Mouse (Mus musculus): ENCODE measurements around the gene Frmpd4. TPM values are rescaled to one million over a fixed set of nuclear protein-coding genes. Genes with fewer than 3 reads are reported as not detected.
A peak's percentile ranks its signal among the peaks of the same experiment; 100 is the strongest.

Frmpd4 gene
- total RNA-seq (2021) = 10 to 100 TPM; 42.3 to 47.8 TPM
- long read RNA-seq, experiment 1, full-length matches to known transcripts = 10 of 32 reads
- long read RNA-seq, experiment 1, partial matches to known transcripts = 10 of 32 reads
- long read RNA-seq, experiment 1, other reads (novel, unspliced or antisense) = 12 of 32 reads
- long read RNA-seq, experiment 2, full-length matches to known transcripts = 5 of 26 reads
- long read RNA-seq, experiment 2, partial matches to known transcripts = 12 of 26 reads
- long read RNA-seq, experiment 2, other reads (novel, unspliced or antisense) = 9 of 26 reads

DNA sequence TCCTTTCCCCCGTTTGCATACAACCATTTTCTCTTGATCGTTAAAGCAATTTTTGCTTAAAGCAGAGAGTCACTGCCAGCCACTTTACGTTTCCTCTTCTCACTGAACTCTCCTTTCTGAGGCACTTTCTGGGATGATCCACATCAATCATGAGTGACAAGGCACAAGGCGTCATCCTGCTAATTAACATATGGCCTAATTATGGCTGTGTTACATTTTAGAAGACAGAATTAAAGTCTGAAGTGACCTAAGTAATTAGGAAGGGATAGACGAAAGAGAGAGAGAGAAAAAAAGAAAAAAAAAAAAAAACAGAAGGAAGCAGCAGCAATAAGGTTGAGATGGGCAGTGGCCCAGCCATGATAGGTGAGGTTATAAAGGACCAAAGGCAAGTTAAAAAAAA, at the start of gene Frmpd4:
Gene Frmpd4, minus strand, starts transcription at position 101 of the 400 bp plus-strand sequence.
- no peak within 1 kb of the TSS for H3K4me3 ChIP-seq
- no peak for DNase-seq (ENCODE audit: extremely low spot score in 1 of 2, low spot score in 2 of 2)
- H3K27ac ChIP-seq = no peak within 1 kb of the TSS
- TF ChIP-seq CTCF (IDR thresholded peaks at IDR 0.05) = no peak
- intact Hi-C loops (cut with DNase I) = no loop called here

DNA sequence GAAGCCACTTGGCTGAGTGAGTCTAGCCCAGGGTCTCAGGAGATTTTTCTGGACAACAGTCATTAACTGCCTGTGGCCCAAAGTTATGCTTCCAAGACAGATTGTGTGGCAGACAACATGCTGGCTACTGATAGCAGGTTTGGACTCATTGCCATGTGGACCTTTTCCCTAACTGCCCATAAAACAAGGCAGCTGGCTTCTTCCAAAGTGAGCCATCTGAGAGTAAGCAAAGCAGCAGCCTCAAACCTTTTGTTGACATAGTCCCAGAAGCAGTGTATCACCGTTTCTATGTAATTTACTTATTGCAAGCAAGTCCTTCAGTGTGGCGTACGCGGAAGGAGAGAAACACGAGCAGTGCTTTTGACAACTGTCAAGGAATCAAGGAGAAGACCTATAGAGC, 18.2 kb upstream of the Frmpd4 start:
- no peak for DNase-seq (ENCODE audit: extremely low spot score in 1 of 2, low spot score in 2 of 2)
- no peak overlapping the region for H3K27ac ChIP-seq
- H3K4me3 ChIP-seq = no peak overlapping the region
- no peak for TF ChIP-seq CTCF (IDR thresholded peaks at IDR 0.05)
- intact Hi-C loops (cut with DNase I) = no loop called here

DNA sequence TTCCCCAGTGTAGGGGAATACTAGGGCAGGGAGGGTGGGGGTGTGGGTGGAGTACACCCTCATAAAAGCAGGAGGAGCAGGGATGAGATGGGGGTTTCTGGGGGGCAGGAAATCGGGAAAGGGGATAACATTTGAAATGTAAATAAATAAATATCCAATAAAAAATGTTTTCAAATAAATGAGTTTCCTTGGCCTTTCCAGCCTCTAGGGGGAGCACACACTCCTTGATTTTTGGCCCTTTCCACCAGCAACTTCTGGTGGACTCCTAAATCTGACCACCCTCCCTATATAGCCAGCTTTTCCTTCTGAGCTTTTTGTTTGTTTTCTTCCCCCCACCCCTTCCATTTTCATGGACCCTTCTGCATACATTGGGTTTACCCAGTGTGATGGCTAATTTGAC, 7.3 kb upstream of the Frmpd4 start:
- Histone ChIP-seq H3K27ac (no peak overlapping the region), H3K4me3 (no peak overlapping the region)
- DNase-seq (ENCODE audit: extremely low spot score in 1 of 2, low spot score in 2 of 2) = no peak
- intact Hi-C loops (cut with DNase I) = no loop called here
- TF ChIP-seq CTCF (IDR thresholded peaks at IDR 0.05) = peak; percentile 41

DNA sequence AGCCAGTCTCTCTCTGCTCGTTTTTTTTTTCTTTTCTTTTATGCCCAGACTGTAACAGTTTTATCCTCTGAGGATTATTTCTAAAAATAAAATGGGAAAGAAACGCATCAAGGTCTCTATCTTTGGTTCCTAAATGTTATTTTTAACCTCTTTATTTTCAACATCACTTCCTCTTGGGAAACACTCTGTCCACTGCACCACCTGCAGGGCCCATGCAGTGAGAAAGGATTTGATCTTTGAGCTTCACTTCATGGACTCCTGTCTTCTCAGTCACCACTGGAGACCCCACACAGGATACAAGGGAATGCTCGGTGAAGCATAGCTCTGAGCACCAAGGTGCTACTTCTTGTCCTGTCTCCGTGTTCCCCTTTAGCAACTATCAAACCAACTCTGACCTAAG, 5.2 kb downstream of the Frmpd4 start:
- intact Hi-C loops (cut with DNase I) = no loop called here
- no peak for TF ChIP-seq CTCF (IDR thresholded peaks at IDR 0.05)
- no peak for DNase-seq (ENCODE audit: extremely low spot score in 1 of 2, low spot score in 2 of 2)

DNA sequence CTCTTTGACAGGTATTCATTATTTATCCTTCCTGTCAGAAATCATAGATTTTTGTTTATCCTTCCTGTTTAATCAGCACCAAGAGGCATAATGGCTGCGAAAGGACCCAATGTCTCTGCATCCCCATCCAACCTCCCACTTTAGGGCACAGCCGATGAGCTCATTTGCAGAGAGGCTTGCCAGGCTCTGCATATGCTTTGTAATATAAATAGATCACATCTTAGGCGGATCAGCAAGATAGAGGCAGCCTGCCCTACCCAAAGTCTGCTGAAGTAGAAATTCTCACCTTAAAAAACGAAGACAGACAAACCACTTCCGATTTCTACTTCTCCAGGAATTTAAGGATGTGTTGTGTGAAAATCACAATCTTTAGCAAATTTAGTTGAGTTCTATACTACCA, 7.8 kb downstream of the Frmpd4 start:
- intact Hi-C loops (cut with DNase I) = no loop called here
- Histone ChIP-seq H3K4me3 (no peak overlapping the region), H3K27ac (no peak overlapping the region; the same call in 1 of the 2 replicates)
- TF ChIP-seq CTCF (IDR thresholded peaks at IDR 0.05) = no peak
- no peak for DNase-seq (ENCODE audit: extremely low spot score in 1 of 2, low spot score in 2 of 2)

More for the DNA sequence above, 5.2 kb downstream of the Frmpd4 start:
- Histone ChIP-seq H3K27ac (no peak overlapping the region), H3K4me3 (no peak overlapping the region)

DNA sequence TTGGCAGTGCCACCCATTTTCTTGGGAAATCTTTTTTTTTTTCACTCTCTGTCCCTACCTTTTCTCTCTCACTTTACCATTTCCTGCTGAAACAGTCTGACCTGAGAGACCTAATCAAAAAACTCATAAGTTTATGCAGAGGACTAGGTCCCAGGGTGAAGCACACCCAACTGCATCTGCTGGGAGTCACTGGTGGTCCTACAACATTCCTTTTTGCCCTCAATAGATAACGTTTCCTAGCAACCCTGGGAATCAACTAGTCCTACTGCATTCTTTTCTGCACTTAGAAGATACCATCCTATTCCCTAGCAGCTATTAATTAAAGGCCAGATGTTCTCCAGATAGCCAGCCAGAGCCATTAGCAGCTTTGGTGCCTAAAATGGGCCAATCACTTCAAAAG, 71.8 kb downstream of the Frmpd4 start:
- H3K4me3 ChIP-seq = no peak overlapping the region
- H3K27ac ChIP-seq = no peak overlapping the region
- TF ChIP-seq CTCF (IDR thresholded peaks at IDR 0.05) = no peak
- intact Hi-C loops (cut with DNase I) = no loop called here
- no peak for DNase-seq (ENCODE audit: extremely low spot score in 1 of 2, low spot score in 2 of 2)

DNA sequence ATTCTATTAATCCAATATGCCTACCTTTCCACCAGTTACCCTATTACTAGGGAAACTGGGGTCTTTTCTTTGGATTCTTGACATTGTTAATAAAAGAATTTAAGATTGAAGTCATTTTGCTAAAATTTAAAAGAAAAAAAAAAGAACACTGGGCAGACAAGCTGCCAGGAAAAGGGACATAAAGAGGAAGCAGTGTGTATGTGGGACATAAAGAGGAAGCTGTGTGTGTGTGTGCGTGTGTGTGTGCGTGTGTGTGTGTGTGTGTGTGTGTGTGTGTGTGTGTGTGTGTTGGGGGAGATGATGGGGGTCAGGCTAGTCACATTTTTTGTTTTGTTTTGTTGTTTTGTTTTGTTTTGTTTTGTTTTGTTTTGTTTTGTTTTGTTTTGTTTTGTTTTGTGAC, 121.8 kb downstream of the Frmpd4 start:
- no peak overlapping the region for H3K4me3 ChIP-seq
- intact Hi-C loops (cut with DNase I) = no loop called here
- DNase-seq (ENCODE audit: extremely low spot score in 1 of 2, low spot score in 2 of 2) = no peak
- no peak for TF ChIP-seq CTCF (IDR thresholded peaks at IDR 0.05)
- H3K27ac ChIP-seq = no peak overlapping the region

DNA sequence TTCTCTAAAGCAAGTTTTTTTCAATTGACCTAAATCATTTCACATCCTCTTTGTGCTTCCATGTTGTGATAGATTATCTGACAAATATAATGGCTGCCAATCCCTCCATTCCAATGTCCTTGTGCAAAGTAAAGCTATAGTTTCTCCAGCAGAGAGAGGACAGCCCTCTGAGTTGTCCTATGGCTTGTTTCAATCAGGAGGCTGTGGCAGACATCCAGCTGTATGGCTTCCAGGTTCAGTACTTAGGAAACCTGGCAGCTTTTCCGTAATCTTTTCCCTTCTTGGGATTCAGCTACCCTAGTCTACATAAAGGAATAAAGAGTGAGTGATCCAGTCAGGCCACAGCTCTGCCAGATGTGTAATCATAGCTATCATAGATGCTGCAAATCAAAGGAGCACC, 145.8 kb downstream of the Frmpd4 start:
- no peak for TF ChIP-seq CTCF (IDR thresholded peaks at IDR 0.05)
- intact Hi-C loops (cut with DNase I) = no loop called here
- Histone ChIP-seq H3K4me3 (no peak overlapping the region), H3K27ac (no peak overlapping the region)
- no peak for DNase-seq (ENCODE audit: extremely low spot score in 1 of 2, low spot score in 2 of 2)

DNA sequence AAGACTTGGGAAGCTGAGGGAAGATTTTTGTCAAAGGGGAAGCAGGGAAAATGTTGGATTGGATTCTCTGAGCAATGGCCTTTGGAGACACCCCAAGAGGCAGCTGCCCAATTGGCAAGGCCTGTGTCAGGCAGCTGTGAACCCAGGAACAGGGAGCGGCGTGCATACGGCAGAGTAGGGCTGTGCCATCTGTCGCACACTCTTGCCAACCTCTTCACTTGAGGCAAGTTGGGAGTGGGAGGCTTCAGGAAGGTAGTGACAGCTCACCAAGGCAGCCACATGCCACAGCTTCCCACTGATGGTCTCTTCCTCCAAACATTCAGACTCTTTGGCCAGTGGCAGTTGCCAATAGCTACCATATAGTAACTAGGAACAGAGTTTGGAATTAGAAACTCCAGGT, 147.2 kb downstream of the Frmpd4 start:
- H3K4me3 ChIP-seq = no peak overlapping the region
- intact Hi-C loops (cut with DNase I) = no loop called here
- H3K27ac ChIP-seq = no peak overlapping the region
- DNase-seq (ENCODE audit: extremely low spot score in 1 of 2, low spot score in 2 of 2) = peak; percentile 6 to 28
- no peak for TF ChIP-seq CTCF (IDR thresholded peaks at IDR 0.05)

DNA sequence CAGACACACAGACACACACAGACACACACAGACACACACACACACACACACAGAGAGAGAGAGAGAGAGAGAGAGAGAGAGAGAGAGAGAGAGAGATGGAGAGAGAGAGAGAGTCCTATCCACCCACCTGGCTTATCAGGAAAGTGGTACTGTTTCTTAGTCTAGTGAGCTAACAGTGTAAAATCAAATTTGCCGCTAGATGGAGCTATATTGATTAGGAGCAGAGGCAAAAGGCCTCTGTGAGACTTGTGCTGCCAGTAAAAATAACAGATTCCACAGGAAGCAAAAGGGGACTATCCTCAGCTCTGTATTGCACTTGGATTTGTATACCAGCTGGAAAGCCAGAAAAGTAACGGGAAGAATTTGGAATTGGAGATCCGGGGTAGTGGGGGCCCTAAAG, 161.6 kb downstream of the Frmpd4 start:
- no peak for DNase-seq (ENCODE audit: extremely low spot score in 1 of 2, low spot score in 2 of 2)
- Histone ChIP-seq H3K27ac (no peak overlapping the region), H3K4me3 (no peak overlapping the region)
- TF ChIP-seq CTCF (IDR thresholded peaks at IDR 0.05) = peak; percentile 51
- intact Hi-C loops (cut with DNase I) = loop anchor here (10.0 kb wide), 1 partner anchor 219 kb away; no protein-coding TSS in a partner anchor

DNA sequence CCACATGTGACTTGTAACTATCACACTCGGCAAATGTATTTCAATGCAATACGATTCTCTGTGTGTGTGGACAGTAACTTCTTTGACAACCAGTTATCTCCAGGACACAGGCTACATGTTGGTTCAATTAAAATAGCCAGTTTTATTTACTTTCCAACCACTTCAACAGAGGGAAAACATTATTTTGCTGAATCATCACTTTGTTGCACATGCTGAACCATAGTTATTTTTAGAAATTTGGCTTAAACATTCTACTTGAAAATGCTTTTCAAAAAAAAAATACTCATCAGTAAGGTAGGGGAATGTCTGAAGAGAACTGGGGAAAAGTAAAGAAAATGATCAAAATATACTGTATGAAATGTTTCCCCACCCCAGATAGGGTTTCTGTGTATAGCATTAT, 173.5 kb downstream of the Frmpd4 start:
- Histone ChIP-seq H3K4me3 (no peak overlapping the region), H3K27ac (no peak overlapping the region)
- no peak for TF ChIP-seq CTCF (IDR thresholded peaks at IDR 0.05)
- DNase-seq (ENCODE audit: extremely low spot score in 1 of 2, low spot score in 2 of 2) = no peak
- intact Hi-C loops (cut with DNase I) = no loop called here

DNA sequence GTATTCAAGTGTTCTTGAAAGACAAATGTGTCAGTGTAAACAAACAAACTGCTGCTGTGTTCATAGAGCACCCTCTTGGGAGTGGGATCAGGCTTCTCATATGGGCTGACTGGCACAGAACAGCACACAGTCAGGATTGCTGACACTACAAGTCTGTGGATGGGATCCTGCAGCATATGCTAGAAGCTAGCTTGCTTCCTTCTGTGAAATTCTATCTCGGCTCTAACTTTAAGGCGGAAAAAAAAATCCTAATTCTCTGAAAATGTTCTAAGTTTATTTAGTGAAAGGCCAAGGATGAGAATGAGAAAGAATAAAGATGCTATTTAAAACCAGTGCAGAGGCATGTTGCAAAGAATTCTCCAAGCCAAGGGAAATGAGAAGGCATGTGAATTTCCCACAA, 226.6 kb downstream of the Frmpd4 start:
- Histone ChIP-seq H3K27ac (peak overlapping the region; percentile 24; the same call in 1 of the 2 replicates), H3K4me3 (no peak overlapping the region)
- no peak for TF ChIP-seq CTCF (IDR thresholded peaks at IDR 0.05)
- intact Hi-C loops (cut with DNase I) = no loop called here
- no peak for DNase-seq (ENCODE audit: extremely low spot score in 1 of 2, low spot score in 2 of 2)

All from left cerebral cortex, adult 2 months (tissue).